Mouse (Mus musculus): ENCODE results near the gene Kif16b. TPM values are rescaled to one million over a fixed set of nuclear protein-coding genes. Genes with fewer than 3 reads are reported as not detected.

Kif16b gene
- total RNA-seq, 2 experiments from 2014 or later, result 11.0 to 11.9 TPM

DNA sequence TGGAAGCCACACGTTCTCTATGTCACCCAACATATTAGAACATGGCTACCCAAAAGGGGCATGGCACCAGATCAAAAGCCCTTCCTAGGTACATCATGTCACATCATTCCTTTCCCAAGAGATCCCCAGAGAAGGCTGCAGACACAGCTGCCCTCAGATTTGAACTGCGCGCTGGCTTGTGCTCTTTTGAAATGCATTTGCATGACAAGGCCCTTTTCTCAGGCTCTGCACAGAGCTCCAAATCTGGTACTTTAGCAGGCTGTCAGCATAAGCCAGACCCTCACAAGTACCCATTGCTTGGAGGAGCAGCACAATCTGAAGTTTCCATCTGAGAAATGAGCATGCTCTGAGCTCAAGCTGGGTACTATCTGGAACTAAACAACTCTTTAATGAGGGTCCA is 165.6 kb downstream of the Kif16b start:
- no peak for DNase-seq (ENCODE audit: low spot score in 2 of 2)

- DNase-seq (ENCODE audit: low spot score in 2 of 2), result no peak
Measured at GRCm38 (mm10) chr2:142734046-142734445, 167.3 kb downstream of the Kif16b start.

GRCm38 (mm10) chr2:142732370-142732769 is 169.0 kb downstream of the Kif16b start:
- peak in 1 of 2 experiments; percentile 8 for DNase-seq (ENCODE audit: low spot score in 2 of 2)

DNA sequence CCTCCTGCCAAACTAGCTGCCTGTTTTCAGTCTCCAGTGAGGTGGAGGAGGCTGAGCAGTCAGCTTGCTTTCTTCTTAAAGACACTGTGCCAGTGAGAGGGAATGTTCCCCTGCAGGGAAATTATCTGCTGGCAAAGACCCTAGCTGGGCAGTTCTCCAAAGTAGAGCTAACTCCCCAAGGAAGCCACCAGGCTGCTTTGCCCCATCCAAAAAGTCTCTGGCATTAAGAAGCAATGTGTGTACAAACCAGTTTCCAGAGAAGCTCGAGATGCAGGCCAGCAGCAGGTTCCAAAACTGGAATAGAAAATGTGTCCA is 169.6 kb downstream of the Kif16b start:
- peak; percentile 79 to 88 for DNase-seq (ENCODE audit: low spot score in 2 of 2)

GRCm38 (mm10) chr2:142731016-142731777 is 170.1 kb downstream of the Kif16b start:
- no peak for DNase-seq (ENCODE audit: low spot score in 2 of 2)

- DNase-seq (ENCODE audit: low spot score in 2 of 2), result no peak
Measured at GRCm38 (mm10) chr2:142724215-142725001, 176.9 kb downstream of the Kif16b start.

GRCm38 (mm10) chr2:142720174-142720573 is 181.2 kb downstream of the Kif16b start:
- DNase-seq (ENCODE audit: low spot score in 2 of 2), result no peak

GRCm38 (mm10) chr2:142718998-142719397 is 182.3 kb downstream of the Kif16b start:
- no peak for DNase-seq (ENCODE audit: low spot score in 2 of 2)

DNA sequence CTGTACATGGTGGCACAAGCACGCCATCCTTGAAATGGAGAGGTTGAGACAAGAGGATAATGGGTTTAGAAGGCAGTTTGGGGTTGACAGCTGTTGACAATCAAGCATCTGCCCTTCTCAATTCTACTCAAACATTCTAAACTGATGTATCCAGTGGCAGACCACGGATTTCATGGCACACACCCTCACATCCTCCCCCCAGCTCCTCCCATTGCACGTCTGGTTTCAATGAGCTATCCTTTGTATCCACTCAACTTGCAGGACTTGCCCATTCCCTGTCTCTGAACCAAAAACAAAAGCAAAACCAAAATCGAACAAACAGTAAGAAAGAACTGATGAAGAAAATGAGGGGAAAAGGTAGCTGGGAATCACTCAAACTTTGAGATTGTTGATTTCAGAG is 183.7 kb downstream of the Kif16b start:
- DNase-seq (ENCODE audit: low spot score in 2 of 2), result no peak

- no peak for DNase-seq (ENCODE audit: low spot score in 2 of 2)
Measured at GRCm38 (mm10) chr2:142715912-142716260, 185.4 kb downstream of the Kif16b start.

GRCm38 (mm10) chr2:142715186-142715911 is 186.0 kb downstream of the Kif16b start:
- no peak for DNase-seq (ENCODE audit: low spot score in 2 of 2)

DNA sequence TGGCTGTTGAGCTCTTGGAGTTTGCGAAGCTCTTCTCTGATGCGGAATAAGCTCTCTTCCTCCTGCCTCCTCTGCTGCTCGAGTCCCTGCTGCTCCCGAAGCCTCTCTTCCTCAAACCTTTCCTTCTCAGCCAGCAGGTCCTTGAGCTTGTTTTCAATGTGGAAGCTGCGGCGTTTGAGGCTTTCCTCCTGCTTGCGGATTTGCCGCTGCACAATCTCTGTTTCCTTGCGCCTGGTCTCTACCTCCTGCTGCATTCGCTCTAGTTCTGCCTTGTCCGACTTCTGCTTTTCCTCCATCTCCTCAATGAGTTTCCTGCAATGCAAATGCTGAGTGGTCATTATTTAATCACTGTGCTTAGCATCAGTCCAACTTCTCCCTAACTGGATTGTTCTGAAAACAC is 188.6 kb downstream of the Kif16b start:
- DNase-seq (ENCODE audit: low spot score in 2 of 2), result no peak

- peak in 1 of 2 experiments; percentile 53 for DNase-seq (ENCODE audit: low spot score in 2 of 2)
Measured at GRCm38 (mm10) chr2:142709326-142709725, 192.0 kb downstream of the Kif16b start.

DNA sequence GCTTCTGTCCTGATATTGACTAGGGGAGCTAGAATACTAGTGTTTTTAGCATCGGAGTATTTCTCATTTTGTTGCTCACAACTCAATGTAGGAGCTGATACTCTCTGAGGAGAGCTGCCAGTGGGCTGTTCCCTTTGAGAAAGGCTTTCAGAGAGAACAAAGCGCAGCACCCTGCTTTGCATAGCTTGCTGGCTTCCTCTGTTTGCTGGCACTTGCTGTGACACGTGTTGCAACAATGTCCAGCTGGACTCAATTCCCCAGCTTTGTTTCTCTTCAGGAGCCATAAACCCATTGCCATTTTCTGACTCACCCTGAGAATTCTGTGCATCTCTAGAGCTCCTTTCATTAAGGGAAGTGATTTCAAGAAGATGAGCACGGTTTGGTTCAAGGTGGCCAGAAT is 200.6 kb downstream of the Kif16b start:
- peak; percentile 5 to 52 for DNase-seq (ENCODE audit: low spot score in 2 of 2)

DNA sequence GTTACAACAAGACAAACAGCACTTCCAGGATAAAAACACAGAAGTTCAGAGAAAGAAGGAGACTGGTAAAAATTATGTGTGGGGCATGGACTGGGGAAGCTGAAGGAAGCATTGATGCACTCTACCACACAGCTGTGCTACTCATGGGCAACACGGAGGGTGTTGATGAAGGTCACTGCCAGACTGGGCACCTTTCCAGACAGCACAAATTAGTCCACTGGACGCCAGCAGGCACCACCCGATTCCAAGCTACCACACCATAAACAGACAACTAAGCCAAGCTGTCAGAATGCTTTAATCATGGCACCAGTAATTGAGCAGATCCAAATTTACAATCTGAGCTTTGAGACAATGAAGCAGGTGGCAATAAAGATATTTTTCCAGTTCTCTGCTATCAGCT is 202.7 kb downstream of the Kif16b start:
- DNase-seq (ENCODE audit: low spot score in 2 of 2), result peak; percentile 25 to 51

- no peak for DNase-seq (ENCODE audit: low spot score in 2 of 2)
Measured at GRCm38 (mm10) chr2:142694936-142695331, 206.4 kb downstream of the Kif16b start.

GRCm38 (mm10) chr2:142694019-142694935 is 207.1 kb downstream of the Kif16b start:
- DNase-seq (ENCODE audit: low spot score in 2 of 2), result no peak

GRCm38 (mm10) chr2:142693461-142693860 is 207.9 kb downstream of the Kif16b start:
- DNase-seq (ENCODE audit: low spot score in 2 of 2), result no peak

DNA sequence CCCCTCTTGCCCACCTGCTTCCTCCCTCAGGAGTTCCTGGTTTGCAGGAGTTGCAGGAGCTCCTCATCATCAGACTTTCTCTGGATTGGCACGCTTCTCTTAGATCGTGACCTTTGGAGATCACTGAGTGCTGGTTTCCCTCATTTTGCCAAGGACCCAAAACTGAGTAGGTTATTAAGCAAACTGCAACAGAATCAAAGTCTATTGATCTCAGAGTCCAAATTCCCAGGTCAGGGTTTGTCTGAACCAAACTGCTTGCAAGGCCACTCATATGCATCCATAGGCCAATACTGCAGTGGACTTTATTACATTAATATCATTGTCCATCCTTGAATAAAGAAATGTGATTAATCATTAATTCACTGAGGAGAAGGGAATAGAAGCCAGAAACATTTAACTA is 211.8 kb downstream of the Kif16b start:
- no peak for DNase-seq (ENCODE audit: low spot score in 2 of 2)

DNA sequence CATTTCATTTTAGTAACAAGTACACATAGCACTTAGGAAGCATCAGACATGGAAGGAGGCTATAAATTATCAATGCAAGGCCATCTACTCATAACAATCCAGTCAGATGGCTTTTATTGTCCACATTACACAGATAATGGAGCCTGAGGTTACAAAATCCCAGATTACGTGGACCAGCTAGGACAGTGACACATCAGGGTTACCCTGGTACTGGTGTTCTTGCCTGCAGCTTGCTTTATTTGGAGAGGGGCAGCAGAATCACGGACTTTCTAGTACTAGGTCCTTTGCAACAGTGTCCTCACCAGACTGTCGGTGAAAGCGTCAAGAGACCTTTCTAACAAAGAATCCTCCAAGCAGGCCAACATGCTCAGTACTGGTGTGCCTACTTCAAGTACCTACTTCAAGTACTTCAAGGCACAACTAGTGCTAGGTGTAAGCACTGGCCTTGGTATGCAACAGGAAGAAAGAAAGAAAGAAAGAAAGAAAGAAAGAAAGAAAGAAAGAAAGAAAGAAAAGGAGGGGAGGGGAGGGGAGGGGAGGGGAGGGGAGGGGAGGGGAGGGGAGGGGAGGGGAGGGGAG is 213.3 kb downstream of the Kif16b start:
- no peak for DNase-seq (ENCODE audit: low spot score in 2 of 2)
